Mouse (Mus musculus) gastrocnemius, adult 18-20 months (tissue): Measurements from ENCODE around the gene Apopt1. TPM values are rescaled to one million over a fixed set of nuclear protein-coding genes. Genes with fewer than 3 reads are reported as not detected.

Source experiments
- DNase-seq: peaks from one replicate; pipeline ENCODE4 v3.0.0; 2021; ENCODE audit warnings: low spot score
- total RNA-seq, 2 experiments: library from RNA; stranded (reverse); gene quantifications; 2 replicates each; pipeline ENCODE4 v1.2.3; 2021

Gene Apopt1
- total RNA-seq, 2 experiments from 2014 or later = 40.5 to 43.5 TPM

- no peak for DNase-seq
Observed at GRCm38 (mm10) chr12:111743981-111744423, 30.9 kb downstream of the Apopt1 start.

GRCm38 (mm10) chr12:111745274-111745673, 32.2 kb downstream of the Apopt1 start:
- DNase-seq = no peak

GRCm38 (mm10) chr12:111746091-111746490, 33.0 kb downstream of the Apopt1 start:
- DNase-seq = peak; percentile 80

- DNase-seq = no peak
Observed at GRCm38 (mm10) chr12:111747421-111747820, 34.4 kb downstream of the Apopt1 start.

- DNase-seq = no peak
Observed at GRCm38 (mm10) chr12:111750739-111751138, 37.7 kb downstream of the Apopt1 start.

GRCm38 (mm10) chr12:111752491-111752890, 39.4 kb downstream of the Apopt1 start:
- no peak for DNase-seq

GRCm38 (mm10) chr12:111753347-111753746, 40.3 kb downstream of the Apopt1 start:
- no peak for DNase-seq

GRCm38 (mm10) chr12:111754710-111755109, 41.6 kb downstream of the Apopt1 start:
- DNase-seq = no peak

GRCm38 (mm10) chr12:111755231-111755630, 42.2 kb downstream of the Apopt1 start:
- DNase-seq = no peak

- DNase-seq = no peak
Observed at GRCm38 (mm10) chr12:111756082-111756697, 43.1 kb downstream of the Apopt1 start.

GRCm38 (mm10) chr12:111756698-111757082, 43.6 kb downstream of the Apopt1 start:
- no peak for DNase-seq

- no peak for DNase-seq
Observed at GRCm38 (mm10) chr12:111757561-111758325, 44.7 kb downstream of the Apopt1 start.

- DNase-seq = peak; percentile 69
Observed at GRCm38 (mm10) chr12:111758381-111759175, 45.5 kb downstream of the Apopt1 start, which contains the start of gene Klc1. Gene Klc1, plus strand, starts transcription at chr12:111758849.

- DNase-seq = peak; percentile 72
Observed at GRCm38 (mm10) chr12:111759176-111760061, 46.4 kb downstream of the Apopt1 start.

- DNase-seq = no peak
Observed at GRCm38 (mm10) chr12:111760306-111760908, 47.3 kb downstream of the Apopt1 start.

- DNase-seq = no peak
Observed at GRCm38 (mm10) chr12:111762620-111763280, 49.7 kb downstream of the Apopt1 start.

- no peak for DNase-seq
Observed at GRCm38 (mm10) chr12:111766313-111767236, 53.5 kb downstream of the Apopt1 start.

- DNase-seq = no peak
Observed at GRCm38 (mm10) chr12:111768322-111768928, 55.4 kb downstream of the Apopt1 start.
